Mouse (Mus musculus) adrenal gland, adult 8-10 months (tissue): ENCODE results near the gene Fxyd4. TPM values are rescaled to one million over a fixed set of nuclear protein-coding genes. Genes with fewer than 3 reads are reported as not detected.
A peak's percentile ranks its signal among the peaks of the same experiment; 100 is the strongest.

Experiments used
- DNase-seq: peaks from one replicate; pipeline ENCODE4 v3.0.0; 2022
- total RNA-seq, 4 experiments: library from RNA; stranded (reverse); gene quantifications; 2 replicates each; pipeline ENCODE4 v1.2.4; 2022

Gene Fxyd4
- total RNA-seq, 4 experiments from 2014 or later: not detected

DNA sequence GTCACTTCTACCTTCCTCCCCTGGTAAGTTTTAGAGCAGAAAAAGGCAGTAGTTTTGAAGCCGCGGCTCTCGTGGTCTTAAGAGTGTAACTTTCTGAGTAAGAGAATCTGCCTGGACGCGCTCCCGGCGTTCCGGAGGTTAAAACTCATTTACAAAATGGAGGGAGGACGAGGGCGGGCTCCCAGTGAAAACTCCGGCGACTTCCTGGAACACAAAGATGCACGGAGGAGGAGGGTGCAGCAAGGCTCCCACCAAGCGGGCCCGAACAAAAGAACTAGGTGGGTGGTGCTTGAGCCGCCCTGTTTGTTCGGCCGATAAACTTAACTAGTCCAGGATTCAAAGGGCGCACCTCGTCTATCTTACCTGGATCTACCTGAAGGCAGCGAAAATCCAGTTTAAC, 19.9 kb downstream of the Fxyd4 start:
- DNase-seq: peak; percentile 61

DNA sequence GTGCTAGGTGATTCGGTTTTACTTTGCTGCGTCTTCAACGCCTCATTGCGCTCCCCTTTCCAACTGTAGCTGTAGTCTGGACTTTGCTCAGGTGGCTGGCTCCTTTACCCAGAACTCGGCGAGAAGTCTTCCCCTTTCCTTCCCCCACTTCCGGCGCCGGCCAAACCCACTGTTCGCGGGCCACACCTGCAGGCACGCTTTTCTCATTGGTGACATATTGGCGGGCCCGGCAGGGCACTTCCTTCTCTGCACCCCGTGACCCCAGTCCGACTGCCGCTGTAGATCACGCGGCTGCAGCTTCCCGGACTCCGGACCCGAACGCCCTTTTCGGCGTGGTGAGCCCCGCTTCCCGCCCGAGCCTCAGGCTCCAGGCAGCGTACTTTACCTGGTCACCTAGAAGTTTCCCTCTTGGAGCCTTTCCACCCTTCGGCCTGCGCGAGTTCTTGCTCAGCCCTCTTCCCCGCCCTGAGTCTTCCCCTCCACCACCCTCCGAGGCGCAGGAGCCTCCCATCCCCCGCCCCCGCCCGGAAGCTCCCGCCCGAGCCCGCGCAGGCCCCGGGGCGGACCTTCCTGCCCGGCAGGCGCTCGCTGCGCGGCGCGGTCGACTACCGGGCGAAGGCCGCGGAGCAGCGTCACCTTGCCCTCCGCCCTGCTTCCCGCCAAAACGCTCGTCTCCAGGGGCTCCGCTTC, 20.6 kb downstream of the Fxyd4 start:
- peak; percentile 82 for DNase-seq

DNA sequence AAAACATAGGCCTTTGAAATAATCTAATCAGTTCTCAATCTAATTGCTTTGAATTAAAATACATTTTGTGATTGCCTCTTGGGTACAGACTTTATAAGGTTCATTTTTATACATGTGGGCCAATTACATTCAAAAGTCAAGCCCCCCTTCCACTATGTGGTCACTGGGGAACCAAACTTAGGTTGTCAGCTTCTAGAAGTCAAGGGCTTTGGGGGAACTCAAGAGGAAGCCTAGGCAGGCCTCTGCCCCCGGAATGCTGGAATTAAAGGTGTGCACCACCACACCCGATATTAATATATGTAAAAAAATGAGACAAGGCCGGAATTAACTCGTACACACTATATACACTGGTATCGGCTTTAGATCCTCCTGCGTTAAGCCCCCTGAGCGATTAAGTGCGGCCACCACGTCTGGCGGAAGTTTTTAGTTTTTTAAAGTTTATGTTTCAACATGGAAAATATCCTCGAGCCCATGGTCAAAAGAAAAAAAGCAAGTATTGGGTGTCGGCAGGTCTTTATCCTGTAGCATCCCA, 21.2 kb downstream of the Fxyd4 start:
- no peak for DNase-seq

DNA sequence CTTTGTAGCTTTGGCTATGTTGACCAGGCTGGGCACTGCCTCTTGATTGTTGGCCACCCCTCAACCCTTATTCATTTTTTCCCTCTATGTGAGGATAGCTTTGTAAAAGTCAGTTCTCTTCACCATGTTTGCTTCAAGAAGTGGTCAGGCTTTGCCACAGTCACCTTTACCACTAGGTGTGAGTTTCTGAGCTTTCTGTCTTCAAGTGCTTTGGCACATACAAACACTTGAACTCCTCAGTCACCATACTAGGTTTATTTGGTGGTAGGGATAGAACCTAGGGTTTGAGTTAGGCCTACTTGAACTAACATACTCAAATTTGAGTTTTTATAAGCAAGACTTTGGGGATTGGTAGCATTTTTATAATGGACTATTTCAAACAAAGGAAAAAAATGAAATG, 23.0 kb downstream of the Fxyd4 start:
- DNase-seq: no peak

DNA sequence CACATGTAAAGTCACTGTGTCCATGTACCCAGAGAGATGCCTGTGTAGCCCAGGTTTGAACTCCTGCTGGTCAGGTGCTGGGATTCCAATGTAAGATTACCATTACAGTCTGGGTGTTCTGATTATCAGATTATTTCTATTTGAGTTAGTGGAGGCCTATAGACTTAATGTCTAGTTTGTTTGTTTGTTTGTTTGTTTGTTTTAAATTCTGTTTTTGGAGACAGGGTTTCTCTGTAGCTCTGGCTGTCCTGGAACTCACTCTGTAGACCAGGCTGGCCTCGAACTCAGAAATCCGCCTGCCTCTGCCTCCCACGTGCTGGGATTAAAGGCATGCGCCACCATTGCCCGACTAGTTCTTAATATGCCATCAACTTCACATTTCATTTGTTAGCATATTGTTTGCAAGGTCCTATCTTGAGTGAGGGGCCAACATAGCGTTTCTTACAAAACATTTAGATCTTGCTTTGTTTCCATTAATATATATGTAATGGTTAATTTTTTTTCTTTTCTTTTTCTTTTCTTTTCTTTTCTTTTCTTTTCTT, 27.3 kb downstream of the Fxyd4 start:
- DNase-seq: no peak

DNA sequence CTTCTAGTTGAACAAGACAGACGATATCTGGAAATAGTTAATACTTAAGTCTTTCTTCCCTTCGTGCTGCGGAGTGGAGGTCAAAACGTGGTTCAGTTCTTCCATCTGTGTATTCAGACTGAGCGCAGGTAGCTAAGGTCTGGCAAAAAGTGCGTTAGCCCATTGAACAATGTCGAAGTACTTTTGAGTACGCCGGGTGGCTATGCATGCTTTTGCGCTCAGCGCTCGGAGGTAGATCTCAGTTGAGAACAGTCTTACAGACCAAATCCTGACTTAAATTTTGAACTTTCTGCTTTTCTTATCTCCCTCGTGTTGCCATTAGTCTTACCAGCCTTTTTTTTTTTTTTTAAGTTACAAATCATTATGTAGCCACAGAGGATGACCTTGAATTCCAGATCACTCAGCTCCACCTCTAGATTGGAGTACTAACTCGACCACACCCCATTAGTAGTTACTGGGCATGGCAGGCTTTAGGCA, 29.0 kb downstream of the Fxyd4 start:
- DNase-seq: no peak

DNA sequence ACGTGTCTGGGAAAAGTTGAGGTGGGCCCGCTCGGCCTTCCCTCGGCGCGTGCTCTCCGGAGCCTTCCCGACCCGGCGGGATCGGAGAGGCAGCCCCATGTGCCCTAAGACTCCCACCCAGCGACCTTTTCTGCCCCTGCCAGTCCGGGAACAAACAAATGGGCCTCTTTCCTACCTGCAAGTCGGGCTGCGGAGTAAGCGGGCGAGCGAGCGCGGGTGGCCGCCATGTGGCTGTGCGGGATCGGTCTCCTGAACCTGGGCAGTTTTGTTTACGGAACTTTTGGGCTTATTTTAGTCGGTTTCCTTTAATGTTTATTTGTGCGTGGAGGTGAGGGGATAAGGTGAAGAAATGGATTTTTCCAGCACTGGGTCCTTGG, 29.5 kb downstream of the Fxyd4 start:
- no peak for DNase-seq

DNA sequence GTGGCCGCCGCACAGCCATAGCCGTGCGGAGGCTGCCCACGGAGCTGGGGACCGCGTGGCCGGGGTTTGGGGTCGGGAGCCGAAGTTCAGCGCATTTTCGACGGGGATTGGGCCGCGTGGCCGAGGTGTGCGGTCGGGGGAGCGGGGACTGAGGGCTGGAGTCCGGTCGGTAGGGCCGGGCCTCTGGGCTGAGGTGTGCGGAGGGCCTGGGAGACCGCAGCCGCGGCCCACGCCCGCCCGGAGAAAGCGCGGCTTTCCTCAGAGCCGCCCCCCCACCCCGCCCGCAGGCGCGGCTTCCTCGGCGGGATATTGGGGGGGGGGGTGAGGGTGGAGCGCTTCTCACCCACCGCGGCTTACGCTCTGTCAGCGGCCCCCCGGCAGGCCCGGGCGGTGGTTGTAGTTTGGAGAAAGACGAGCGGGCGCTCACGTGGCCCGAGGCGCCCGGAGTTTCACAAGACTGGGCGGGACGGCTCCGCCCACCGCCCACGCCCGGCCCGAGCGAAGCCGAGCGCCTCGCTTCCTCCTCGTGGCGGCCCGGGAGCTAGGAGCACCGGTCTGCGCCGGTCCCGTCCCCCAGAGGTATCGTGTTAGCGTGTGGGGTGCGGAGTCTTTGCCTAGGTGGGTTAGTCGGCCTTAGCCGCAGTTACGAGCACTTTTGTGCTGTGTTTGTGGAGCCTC, 30.1 kb downstream of the Fxyd4 start:
- peak; percentile 80 for DNase-seq

DNA sequence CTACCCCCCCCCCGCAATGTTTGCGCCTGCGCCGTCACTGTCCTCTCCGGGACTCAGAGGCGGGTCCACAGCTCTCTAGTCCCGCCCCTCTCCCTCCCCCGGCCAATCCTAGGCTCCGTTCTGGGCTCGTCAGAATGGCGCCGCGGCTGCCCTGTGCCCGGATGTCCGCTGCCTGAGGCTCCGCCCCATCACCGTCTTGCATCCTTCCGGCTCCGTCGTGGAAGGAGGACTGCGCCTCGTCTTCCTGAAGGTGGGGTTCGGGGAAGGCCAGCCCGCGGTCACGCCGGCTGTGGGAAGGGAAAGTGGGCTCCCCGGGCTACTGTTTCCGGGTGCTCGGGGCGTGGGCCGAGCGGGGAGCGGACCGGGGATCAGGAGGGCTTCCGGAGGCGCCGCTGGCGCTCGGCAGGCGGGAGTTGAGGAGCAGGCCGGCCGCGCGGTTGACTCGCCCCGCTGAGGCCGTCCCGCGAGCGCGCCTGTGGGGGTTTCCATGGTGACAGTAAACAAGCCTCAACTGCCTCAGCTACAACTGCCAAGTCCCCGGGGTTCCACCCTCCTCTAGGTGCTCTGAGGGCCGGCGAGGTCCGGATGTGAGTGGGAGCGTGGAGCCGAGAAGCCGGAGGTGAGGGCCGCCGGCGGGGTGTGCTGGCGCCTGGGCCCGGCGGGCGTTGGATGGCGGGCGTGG, 30.8 kb downstream of the Fxyd4 start:
- DNase-seq: peak; percentile 98

DNA sequence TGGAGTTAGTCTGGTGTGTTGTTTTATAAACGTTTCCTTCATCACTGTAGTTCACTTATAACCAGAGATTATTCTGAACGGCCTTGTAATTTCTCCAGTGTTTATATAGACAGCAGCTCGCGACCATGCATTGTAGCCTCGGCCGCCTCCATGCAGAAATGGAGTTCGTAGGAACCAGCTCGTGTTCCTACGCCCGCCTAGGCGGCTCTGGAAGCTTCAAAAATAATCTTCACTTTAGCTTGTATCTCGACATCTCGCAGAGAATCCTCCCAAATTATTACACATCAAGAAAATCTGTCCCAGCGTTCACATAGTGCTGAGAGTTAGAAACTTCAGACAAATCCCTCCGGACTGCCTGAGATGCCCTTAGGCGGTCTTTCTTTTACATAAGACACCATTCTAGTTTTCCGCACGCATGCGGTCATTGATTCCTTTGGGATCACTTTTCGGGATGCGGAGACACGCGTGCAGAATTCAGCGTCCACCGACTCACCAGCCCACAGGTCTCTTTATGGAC, 31.4 kb downstream of the Fxyd4 start:
- no peak for DNase-seq

DNA sequence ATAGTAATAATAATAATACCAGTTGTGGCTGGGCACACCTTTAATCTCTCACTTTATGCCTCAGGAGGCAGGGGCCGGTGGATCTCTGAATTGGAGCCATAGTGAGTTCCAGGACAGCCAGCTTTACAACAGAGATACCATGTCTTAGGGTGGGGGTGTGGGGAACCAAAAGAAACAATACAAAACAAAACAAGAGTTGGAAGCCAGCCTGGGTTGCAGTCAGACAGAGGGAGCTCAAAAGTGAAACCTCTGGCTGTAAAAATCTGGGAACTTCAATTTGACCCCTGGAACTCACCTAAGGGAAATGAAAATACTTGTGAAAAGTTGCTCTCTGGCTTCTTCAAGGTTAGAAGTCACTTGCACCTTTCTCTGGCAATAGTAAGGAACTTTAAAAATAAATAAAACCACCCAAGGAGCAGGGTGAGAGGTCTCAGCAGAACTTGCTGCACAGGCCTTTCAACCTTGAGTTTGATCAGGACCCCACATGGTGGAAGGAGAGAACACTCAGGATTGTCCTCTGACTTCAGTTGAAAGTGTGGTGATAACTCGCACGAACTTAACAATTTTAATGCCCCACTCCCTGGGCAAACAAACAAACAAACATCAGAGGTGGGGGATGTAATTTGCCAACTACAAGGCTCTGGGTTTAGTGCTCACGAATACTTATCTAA, 32.1 kb downstream of the Fxyd4 start:
- DNase-seq: no peak

DNA sequence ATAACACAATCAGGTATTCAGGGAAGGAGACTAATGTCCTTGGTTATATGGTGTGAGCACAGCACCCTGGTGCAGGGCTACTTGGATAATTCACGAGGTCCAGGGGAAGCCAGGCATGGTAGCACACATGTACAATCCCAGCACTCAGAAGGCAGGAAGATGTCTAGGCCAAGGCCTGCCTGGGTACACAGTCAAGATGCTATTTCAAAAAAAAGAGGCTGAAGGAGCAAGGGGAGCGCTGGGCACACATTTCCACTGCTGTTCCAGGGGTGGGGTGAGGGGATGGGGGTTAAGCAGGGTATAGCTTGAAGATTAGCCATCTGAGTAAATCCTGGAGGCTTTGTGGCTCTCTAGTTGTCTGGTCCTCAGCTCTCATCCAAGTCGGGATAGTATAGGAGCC, 33.7 kb downstream of the Fxyd4 start:
- DNase-seq: no peak

DNA sequence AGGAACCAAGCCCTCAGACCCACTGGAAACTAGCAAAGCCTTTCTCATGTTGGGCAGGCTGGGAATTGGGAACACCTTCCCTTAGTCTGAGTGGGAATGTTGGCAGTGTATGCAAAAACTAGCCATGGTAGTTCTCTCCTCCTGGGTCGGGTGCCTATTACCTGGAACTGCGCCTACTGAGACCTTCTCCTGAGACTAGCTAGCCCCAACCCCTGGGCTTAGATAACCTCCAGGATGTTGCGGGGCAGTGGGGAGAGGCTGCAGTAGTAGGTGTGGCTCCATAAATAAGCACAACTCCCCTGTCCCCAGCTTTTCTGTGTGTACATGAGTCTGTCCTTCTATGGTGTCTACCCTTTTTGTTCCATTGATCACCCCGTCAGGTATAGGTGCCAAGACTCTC, 34.9 kb downstream of the Fxyd4 start:
- DNase-seq: no peak

DNA sequence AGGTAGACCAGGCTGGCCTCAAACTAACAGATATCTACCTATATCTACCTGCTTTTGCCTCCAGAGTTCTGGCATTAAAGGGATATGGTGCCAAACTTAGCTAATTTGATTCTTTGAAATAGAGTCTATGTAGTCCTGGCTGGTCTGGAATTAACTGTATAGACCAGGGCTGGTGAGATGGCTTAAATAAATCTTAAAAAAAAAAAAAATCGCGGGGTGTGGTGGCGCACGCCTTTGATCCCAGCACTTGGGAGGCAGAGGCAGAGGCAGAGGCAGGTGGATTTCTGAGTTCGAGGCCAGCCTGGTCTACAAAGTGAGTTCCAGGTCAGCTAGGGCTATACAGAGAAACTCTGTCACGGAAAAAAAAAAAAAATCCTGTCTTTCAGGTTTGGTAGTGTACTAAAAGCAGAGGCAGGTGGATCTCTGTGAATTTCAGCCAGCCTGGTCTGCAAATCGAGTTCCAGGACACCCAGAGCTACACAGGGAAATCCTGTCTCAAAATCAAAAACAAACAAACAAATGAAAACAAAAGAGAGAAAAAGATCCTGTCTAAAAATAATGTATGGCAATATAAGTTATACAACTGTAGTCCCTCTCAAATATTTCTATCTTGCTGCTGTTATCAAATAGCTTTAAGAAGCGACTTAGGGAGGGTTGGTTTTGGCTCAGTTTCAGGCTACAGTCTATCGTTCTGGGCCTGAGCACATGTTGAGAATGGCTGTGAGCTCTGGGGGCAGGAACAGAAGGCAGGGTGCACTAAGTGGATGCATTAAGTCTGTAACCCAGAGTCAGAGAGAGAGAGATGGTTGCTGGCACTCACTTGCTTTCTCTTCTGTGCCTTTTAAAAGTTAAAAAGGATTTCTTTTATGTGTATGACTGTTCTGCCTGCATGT, 35.7 kb downstream of the Fxyd4 start:
- no peak for DNase-seq

DNA sequence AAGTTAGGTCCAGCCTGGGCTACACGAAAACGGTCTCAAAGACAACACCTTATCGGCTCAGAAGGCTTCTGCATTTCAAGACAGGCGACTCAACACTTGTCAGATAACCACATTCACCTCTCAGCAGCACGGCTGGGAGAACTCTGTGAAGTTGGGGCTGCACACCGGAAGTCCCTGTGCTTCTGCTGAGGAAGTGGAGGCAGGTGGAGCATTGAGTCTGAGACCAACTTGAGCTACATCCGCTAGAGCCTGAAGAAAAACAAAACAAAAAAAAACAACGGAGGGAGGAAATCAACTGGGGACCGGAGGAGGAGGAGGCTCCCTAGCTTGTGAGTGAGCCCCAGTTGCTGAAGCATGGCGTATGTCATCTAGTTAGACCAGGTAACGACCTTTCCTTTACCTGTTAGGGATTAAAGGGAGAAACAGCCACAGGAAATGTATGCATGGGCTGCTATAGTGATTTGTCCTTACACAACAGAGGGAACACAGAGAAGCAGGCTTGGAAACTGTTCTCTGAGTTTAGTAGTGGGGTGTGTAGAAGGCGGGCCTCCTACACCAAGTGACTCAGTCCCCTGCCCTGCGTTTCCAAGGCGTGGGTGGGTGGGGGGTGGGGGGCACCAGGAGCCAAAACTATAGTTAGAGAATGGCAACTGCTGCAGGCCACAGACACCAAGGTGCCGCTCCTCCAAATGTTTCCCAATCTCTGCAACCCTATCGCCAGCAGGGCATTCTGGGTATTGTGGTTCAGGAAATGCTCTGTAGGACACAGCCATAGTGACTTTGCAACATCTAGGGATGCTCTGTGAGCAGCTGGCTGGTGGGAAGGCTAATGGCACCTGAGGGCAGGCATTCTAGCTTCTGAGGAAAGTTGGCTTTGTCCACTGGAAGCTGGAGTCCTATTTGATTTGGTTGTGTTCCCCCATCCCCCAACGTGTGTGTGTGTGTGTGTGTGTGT, 37.1 kb downstream of the Fxyd4 start, which contains the start of gene Hnrnpf:
Hnrnpf (plus strand) TSS at position 199 of the 955 bp plus-strand sequence.
- DNase-seq: no peak

DNA sequence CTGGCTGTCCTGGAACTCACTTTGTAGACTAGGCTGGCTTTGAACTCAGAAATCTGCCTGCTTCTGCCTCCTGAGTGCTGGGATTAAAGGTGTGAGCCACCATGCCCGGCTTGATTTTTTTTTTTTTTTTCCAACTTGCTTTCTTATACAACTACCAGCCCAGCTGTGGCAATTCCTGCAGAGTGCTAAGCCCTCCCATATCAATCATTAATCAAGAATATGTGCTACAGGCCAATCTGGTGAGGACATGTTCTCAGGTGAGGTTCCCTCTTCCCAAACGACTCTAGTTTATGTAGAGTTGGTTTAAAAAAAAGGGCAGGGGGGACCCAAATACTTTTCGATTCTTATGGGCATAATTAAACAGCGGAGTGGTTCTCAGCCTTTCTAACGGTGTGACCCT, 39.7 kb downstream of the Fxyd4 start:
- no peak for DNase-seq

DNA sequence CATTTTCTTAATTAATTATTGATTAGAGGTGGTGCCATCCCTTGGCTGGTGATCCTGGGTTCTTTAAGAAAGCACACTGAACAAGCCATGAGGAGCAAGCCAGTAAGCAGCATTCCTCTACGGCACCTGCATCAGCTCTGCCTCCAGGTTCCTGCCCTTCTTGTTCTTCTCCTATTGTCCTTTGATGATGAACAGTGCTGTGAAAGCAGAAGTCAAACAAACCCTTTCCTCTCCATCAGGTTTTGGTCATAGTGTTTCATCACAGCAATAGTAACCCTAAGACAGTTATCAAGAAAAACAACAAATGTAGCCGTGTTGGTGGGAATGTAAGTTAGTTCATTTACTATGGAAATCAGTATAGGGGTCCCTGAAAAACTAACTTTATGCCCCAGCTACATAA, 44.1 kb downstream of the Fxyd4 start:
- no peak for DNase-seq

DNA sequence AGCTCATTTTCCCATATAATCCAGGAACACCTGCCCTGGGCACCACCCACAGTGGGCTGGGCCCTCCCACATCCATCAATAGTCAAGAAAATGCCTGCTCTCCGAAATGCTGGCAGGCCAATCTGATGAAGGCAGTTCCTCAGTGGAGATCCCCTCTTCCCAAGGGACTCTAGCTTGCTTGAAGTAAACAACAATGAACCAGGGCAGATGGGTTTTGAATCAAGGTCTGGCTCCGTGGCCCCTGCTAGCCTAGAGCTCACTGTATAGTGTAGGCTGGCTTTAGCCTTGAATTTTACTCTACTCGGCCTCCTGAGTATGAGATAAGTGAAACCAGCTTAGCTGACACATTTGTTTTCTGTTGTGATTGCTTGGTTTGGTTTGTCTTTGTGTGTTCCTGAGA, 45.1 kb downstream of the Fxyd4 start:
- DNase-seq: no peak

DNA sequence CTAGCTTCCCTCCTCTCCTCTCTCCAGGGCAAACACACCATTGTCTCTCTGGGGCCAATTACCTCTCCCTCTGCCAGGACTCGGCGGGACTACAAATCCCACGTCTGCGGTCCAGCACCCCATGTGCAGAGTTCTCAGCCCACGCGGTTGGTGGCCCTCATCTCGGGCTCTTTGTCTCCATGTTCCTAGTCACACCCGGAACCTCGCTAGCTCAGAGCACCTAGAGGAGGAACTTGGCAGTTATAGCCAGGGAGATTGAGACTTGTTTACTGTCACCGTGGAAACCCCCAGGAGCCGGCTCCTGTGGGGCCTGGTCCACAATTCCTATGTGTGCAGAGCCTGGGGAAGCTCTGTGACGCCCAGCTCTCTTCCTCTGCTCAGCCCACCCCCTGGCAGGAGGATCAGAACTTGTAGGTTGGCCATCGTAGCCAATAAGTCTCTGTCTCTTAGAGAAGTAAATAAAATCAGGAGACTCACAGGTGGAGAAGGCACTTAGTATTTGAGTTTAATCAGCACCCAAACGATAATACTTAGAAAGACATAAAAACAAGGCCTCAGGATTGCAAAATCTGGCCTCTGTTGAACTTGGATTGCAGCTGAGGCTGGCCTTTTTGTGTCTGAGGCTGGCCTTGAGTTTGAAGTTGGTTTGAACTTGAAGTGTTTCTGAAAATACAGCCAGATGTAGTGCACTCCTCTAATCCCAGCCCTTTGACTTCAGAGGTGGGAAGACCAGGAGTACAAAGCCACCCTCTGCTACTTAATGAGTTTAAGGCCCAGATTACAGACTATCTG, 45.9 kb downstream of the Fxyd4 start:
- DNase-seq: no peak
